Mouse (Mus musculus): ENCODE data around the gene Dhrs1.

The Dhrs1 gene

DNA sequence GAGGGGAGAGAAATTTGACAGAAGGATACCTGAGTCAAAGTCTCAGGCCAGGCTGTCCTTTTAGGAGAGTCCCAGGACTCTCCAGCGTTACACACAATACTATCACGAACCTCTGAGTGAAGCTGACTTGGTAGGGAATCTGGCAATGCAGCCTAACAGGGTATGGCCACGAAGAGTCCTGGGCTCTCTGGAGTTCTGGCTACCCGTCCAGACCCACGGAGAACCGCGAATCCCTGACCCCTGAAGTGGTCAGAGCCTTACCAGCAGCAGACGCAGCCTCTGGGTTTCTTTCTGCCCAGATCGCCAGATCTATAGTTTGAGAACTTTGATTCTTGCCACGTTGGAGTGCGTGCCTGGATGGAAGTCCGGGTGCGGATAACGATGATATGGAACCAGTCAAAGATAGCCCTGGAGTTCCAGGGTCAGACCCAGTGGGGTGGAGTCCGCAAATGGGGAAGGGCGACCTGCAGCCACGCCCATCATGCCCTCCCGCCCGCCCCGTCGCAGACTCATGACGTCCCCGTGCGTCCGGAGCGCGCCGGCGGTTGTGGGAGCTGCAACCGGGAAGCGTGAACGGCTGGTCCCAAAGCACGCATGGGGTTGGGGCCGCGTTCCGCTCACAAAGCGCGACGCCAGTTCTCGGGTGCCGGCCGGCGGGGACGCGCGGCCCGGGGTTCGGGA lies at the start of gene Dhrs1, which contains the start of gene Nop9:
Dhrs1 (minus strand) TSS at position 511 of the 681 bp plus-strand sequence.
Nop9 (plus strand) TSS at position 514 of the 681 bp plus-strand sequence.
- peak; percentile 65 to 87 for DNase-seq (ENCODE audit: low spot score in 2 of 2)

DNA sequence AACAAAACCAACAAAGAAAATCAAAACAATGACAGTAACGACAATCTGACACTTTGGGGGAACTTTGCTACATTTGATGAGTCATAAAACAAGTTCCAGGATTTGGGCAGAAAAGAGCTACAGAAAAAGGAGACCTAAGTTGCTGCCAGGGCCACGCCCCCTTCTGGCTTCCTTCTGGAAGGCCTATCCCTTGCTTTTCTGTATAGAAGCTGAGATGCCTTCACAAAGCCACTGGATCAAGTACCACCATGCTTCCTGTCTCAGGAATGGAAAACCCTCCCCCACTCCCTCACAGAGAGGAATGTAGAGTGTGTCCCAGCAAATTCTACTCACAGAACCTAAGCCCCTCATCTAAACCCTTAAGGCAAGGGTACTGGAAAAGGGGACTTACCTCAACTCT lies 48.5 kb upstream of the Dhrs1 start:
- DNase-seq (ENCODE audit: low spot score in 2 of 2) = no peak

DNA sequence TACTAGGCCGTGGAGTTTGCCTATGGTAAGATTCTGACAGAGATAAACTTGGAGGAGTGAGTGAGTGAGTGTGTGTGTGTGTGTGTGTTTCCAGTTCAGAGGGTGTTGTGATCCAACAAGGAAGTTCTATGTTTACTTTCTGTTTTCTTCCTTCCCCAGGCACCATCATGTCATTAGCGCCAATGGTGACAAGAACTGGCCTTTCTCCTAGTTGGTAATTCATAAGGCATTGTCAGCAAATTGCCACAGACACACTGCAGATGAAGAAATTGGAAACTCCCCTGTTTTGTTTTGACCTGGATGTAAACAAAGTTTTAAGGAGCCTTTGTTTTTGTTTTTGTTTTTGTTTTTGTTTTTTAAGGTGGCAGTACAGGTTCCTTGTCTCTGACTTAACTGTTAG lies 48.0 kb upstream of the Dhrs1 start:
- no peak for DNase-seq (ENCODE audit: low spot score in 2 of 2)

DNA sequence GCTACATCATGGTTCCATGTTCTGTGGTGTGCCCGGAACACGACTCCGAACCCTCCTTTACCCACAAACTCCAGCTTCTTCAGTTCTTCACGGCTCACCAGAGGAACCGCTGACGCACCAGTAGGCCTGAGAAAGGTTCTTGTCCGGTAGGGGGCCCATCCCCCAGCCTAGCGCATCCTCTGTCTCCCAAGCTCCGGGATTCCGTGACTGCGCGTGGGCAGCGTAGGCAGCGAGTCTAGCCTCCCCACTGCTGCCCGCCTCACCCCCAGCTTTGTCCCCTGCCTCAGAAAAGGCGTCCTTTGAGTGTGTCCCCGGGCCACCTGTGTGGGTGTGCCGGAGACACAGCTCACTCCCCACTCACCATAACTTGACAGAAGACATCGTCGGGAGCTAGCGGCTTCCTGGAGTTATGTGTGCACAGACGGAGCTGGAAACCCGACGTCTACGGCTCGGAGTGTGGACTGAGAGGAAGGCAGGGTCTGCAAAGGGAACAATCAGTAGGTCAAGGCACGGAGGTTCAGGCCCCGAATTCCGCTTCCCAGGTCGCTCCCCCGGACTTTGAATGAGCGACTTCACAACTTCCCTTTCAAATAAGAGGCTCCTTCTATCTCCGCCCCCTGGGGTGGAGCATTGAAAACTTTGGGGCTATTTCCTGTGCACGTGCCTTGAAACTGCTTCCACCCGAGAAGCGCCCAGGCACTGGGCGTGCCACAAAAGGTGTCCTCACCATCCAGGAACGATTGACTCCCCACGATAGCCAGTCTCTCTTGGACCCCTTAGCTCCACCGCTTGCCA lies 43.0 kb upstream of the Dhrs1 start, which contains the start of gene Ripk3:
Ripk3 (minus strand) TSS at position 610 of the 795 bp plus-strand sequence.
- no peak for DNase-seq (ENCODE audit: low spot score in 2 of 2)

DNA sequence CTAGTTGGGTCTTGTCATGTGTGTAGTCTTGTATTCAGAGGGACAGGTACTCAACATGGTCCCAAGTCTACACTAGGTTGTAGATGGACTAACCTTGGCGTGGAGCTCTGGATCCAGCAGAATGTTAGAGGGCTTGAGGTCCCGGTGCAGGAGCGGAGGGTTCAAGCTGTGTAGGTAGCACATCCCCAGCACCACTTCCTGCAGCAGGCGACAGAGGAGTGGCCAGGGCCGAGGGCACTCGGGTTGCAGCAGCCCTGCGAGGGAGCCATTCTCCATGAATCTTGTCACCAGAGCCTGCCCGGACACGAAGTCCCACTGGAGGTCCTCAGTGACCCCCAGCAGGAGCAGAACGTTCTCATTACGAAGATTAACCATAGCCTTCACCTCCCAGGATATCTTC lies 42.2 kb upstream of the Dhrs1 start:
- DNase-seq (ENCODE audit: low spot score in 2 of 2) = no peak

DNA sequence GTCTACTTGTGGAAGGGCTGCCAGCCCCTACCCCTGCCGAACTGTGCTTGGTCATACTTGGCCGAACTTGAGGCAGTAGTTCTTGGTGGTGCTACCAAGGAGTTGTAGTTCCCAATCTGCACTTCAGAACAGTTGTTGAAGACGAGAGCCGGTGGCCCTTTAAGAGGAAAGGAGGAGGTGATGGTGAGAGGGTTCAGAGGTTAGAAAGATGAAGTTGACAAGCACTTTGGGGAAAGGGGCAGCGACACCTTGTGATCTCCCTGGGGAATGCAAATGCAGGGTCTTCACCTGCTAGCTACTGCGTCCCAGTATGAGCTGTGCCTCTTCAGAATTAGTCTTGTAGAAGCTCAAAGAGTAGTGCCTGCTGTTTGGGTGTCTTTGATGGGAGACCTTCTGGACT lies 39.7 kb upstream of the Dhrs1 start:
- no peak for DNase-seq (ENCODE audit: low spot score in 2 of 2)

DNA sequence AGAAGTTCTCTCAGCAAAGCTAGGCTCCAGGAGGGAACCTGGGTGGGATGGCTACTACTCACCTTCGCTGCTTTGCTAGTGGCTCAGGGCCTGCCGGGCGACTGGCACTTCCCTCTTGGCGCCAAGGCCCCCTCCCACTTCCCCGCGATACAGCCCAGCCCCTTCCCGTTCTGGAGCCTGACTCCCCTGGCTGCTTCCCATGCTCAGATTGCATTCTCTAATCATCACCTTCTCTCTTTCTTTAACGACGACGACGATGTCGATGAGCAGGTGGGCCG lies 38.4 kb upstream of the Dhrs1 start, which contains the start of gene Adcy4:
Adcy4 (minus strand) TSS at position 138 of the 278 bp plus-strand sequence.
- peak in 1 of 2 experiments; percentile 1 for DNase-seq (ENCODE audit: low spot score in 2 of 2)

DNA sequence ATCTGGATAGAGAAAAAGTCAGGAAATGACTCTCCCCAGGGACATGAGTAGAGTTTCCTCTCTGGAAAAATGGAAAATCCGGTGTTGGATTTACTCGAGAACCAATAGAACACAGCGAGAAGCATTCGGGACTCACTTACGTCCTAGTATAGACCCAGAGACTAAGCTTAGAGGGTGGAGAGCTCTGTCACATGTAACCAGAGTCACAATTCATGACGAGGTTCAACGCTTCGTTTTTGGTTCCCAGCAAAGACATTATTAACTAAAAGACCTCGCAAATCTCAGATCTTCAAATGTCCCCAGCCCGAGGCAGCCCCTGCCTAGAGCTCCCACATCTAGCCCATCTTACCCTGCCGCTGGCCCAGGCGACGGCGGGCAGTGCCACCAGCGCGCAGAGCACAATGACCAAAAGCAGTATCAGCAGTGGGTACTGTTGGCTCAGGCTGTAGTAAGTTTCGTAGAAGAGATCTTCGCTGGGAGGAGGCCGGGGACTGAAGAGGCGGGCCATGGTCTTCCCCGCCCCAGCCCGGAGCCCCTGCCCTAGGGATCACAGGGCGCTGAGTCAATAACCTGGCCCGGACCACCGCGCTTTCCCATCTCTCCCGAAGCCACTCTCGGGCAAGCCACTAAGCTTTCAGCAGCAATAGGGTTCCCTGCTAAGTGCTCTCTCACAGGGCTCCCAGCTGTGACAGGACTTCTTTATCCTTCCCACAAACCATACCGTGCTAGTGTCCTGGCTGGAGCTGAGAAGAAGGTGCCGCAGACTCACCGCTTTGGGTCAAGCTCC lies 37.9 kb upstream of the Dhrs1 start:
- DNase-seq (ENCODE audit: low spot score in 2 of 2) = peak in 1 of 2 experiments; percentile 2

DNA sequence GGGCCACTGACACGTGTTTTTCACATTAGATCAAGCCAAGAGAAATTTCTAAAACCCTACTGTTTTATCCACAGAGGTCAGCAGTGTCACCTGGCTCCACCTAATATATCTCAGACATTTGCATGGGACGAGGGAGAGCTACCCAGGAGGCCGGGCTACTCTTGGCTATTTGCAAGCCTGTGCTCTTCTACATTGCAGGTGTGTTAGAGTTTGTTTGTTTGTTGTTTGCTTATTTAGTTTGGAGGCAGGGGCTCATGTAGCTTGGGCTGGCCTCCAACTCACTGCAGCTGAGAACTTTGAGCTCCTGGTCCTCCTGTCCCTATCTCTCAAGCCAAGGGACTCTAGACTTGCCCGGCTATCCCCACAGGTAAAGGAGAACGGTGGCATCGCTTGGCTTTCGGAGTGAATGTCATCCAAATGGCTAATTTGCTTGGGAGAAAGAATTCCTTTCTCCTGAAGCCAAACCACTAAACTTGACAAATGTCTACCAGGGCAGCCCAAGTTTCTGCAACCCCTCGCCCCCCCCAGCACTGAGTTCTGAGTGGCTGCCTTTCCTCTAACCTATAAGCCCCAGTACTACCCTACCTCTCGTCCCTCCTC lies 37.0 kb upstream of the Dhrs1 start:
- DNase-seq (ENCODE audit: low spot score in 2 of 2) = peak in 1 of 2 experiments; percentile 1

DNA sequence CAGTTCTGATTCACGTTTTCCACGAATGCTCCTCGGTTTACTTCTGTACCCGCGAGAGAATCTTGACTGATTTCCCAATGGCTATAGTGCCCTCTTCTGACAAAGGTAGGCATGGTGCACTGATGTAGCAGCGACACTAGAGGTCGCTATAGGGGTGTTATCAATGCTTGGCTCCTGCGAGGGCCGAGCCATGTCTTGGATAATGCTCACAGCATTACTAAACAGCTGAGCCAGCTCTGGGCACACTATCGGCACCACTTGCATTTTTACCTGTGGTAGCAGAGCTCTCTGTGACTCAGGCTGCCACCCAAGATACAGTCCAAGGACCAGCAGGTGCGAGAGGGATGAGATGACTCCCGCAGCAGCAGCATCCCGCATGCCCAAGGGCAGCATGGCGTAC lies 35.8 kb upstream of the Dhrs1 start:
- peak in 1 of 2 experiments; percentile 52 for DNase-seq (ENCODE audit: low spot score in 2 of 2)

DNA sequence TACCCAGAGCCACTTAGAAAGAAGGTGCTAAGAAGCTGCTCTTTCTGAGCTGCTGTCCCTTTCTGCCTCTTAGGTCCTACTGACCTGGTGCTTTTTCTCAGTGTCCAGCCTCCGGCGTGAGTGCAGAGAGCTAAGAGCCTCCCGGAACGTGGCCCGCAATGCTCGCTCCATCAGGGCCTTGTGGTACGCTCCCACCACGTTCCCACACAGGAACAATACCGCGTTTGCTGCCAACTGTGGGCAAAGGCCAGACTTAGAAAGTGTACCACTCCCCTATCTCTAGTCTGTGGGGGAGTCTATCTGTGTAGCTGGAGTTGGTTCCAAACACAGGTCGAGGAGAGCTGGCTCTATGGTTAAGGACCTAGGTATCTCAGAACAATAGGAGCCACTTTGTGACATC lies 35.2 kb upstream of the Dhrs1 start:
- DNase-seq (ENCODE audit: low spot score in 2 of 2) = no peak

DNA sequence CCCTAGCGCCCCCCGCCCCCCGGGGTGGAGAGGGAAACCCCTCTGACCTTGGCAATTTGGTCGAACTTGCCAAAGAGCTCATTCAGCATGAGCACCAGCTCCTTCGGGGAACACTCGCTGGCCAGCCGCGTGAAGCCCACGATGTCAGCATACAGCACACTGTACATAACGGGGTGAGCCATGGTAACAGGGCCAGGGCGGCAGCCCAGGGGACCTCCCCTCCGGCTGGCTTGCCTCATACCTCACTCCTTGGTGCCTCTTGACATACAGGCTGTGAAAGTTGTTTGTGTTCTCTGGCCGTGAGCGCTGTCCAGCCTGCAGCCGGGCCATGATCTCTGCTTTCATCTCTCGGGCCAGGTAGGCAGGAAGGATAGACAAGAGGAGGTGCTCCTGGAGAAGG lies 34.2 kb upstream of the Dhrs1 start:
- DNase-seq (ENCODE audit: low spot score in 2 of 2) = no peak

DNA sequence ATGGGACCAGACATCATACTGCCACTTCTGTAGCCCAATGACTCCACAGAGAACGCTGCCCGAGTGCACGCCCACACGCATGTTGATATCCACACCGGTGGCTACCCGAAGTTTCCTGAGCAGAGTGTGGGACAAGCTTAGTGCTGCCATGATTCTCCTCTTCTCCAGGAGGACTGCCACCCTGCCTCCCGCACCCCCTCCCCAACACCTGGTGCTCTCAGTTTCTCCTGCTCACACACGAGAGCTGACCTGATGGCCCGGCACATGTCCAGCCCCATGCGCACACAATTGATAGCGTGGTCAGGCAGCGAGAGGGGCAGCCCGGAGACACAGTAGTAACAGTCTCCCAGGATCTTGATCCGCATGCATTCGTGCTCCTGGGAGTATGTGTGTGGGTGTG lies 33.2 kb upstream of the Dhrs1 start:
- DNase-seq (ENCODE audit: low spot score in 2 of 2) = no peak

DNA sequence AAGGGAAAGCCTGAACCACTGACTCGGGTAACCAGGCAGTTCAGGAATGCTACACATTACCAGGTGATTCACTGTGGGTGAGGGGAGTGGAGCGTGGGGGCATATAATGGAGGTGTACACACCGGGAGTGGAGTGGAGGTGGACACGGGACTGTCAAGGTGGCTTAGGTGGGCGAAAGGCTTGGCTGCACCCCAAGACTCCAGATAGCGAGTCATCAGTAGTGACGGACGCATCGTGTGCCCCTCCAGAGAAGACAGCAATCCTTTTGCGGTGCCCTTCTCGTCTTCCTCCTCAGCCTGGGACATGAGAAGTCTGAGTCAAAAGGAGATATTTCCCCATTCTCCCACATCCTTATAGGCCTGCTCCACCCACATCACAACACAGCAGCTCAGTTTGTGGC lies 32.3 kb upstream of the Dhrs1 start:
- no peak for DNase-seq (ENCODE audit: low spot score in 2 of 2)

DNA sequence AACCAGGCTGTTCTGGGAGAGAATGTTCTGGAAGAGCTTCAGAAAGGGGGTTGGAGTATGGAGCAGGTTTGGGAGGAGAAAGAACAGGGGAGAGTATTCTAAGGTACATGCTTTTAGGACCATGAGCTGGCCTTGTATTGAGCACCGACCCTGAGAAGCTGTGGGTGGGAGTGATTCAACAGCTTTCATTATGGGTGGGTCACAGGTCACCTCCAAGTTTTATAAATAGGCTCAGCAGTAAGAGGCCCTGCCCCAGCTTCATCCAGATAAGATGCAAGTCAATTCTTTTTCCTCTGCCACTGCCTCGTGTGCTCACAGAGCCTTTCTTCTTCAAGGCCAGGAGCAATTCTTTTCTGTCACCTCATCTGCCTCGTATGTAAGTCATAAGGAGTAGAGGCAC lies 31.7 kb upstream of the Dhrs1 start:
- no peak for DNase-seq (ENCODE audit: low spot score in 2 of 2)

DNA sequence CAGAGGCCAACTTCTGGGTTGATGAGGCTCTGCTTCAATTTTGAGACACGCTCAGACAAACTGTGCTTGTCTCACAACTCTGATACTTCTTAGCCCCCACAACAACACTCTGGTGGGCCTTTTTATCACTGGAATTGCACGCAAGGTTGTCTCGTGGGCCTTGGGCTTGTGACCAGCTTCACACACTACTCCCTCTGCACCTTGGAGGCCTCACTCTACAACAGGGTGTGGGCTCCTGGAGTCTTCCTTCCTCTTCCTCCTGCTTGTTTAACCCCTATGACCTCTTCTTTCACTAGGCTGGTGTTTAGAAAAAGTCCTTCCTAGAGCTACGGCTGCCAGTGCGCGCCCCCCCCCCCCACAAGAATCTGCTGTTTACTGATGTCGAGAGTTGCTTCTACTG lies 31.2 kb upstream of the Dhrs1 start:
- no peak for DNase-seq (ENCODE audit: low spot score in 2 of 2)

DNA sequence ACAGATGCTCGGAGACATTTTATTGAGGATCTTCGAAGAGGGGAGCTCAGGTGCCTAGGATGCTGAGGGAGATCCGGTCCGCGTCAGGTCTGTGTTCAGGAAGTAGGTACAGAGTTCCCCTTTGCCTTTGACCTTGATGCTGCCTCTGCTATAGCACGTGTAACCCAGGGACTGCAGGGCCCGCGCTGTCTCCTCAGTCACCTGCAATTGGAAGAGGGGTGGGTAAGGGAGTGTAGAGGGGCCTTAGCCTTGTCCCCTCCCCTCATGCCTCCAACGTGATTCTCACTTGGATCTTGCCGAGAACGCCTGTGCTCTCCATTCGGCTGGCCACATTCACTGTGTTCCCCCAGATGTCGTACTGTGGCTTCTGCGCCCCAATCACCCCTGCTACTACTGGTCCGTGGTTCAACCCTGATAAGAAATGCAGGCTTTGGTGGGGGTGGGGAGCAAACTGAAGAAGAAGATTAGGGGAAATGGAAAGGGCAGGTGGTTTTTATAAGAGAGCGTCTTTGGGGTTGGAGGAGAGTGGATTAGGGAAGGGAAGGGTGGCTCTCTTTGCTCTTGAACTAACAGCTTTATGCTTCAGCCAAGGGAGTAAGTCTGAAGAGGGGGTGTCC lies 23.7 kb upstream of the Dhrs1 start:
- DNase-seq (ENCODE audit: low spot score in 2 of 2) = no peak

DNA sequence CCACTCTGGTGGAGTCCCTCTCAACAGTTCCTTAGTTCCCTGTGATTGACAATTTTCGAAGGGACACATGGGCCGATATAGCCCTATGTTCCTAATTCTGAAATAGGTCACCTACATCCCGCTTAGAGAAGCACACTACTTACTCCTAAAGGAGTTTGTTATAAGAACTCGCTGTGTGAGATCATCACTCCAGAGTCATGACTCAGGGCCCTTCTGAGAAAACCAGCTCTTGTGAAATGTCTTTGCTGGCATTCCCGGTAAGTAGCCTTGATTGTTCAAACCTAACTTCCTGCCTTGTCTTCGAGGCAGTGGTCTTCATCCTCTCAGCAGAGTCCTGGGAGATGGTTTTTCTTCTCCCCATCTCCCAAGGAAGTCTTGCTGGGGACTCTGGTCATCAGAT lies 23.1 kb upstream of the Dhrs1 start:
- DNase-seq (ENCODE audit: low spot score in 2 of 2) = no peak

DNA sequence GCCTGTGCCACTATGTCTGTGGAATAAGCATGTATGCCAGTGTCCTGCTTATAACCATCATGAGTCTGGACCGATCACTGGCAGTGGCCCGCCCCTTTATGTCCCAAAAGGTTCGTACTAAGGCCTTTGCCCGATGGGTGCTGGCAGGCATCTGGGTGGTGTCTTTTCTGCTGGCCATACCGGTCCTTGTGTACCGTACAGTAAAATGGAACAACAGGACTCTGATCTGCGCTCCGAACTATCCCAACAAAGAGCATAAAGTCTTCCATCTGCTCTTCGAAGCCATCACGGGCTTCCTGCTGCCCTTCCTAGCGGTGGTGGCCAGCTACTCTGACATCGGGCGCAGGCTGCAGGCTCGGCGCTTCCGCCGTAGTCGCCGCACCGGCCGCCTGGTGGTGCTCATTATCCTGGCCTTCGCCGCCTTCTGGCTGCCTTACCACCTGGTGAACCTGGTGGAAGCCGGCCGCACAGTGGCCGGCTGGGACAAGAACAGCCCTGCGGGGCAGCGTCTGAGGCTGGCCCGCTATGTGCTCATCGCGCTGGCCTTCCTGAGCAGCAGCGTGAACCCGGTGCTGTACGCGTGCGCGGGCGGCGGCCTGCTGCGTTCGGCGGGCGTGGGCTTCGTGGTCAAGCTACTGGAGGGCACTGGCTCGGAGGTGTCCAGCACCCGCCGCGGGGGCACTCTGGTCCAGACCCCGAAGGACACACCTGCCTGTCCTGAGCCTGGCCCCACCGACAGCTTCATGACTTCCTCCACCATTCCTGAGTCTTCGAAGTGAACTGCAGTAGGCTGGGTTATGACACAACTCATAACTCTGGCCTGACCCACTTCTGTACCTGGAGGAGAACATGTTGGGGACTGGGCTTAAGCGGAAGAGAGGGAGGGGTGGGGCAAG lies 22.3 kb upstream of the Dhrs1 start:
- peak in 1 of 2 experiments; percentile 60 for DNase-seq (ENCODE audit: low spot score in 2 of 2)

DNA sequence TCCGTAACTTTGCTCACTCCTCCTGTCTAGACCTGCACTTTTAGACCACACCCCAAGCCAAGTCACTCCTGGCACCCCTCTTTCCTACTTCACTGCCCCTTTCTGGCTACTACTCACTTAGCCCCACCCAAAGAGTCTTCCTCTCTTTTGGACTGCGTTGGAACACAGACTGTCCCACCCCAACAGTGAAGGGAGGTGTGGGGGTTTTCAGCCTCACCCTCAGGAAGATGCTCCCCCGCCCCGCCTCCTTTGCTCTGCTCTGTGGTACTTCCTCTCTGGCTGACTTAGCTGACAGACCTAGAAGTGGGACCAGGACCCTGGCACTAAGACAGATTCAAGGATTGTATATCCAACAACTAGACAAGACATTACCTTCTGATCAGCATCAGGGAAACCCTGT lies 20.2 kb upstream of the Dhrs1 start, which contains the start of gene Ltb4r1:
Ltb4r1 (plus strand) TSS at position 267 of the 400 bp plus-strand sequence.
- DNase-seq (ENCODE audit: low spot score in 2 of 2) = no peak

Measured in cerebellum, postnatal 4 days (tissue).